8 mouse cellular contexts compared by ENCODE assay signal in the genomic region with DNA sequence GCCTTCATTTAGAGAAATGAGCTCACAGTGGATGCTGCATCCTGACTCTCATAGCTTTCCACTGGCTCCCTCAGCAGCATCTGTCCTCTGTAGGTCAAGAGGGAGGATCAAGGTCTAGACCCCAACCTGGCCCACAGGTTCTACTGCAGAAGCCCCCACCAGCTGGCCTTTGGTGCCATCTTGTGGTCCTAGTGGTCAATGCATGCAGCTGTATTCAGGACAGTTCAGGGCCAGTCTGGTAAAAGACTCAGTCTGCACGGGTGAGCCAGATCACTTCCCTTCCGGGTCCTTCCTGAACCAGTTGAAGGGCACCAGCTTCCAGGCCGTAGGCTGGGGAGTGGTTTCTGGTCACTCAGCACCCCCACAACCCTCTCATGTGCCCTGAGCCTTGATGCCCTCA. TPM values are rescaled to one million over a fixed set of nuclear protein-coding genes. Genes with fewer than 3 reads are reported as not detected.
DNase-seq lines count a peak whose midpoint lies in the region; ATAC-seq and TF ChIP-seq lines count a peak whose summit lies in the region.

No protein-coding gene starts in this region.

- no peak overlapping the region for H3K27ac ChIP-seq in bone marrow, adult 2 months (ENCODE audit: control insufficient read depth, insufficient read depth, low read depth, low read length, poor library complexity)
- H3K27ac ChIP-seq in forebrain, postnatal 0 days (ENCODE audit: low read depth, low read length) = no peak overlapping the region
- no peak overlapping the region for H3K27ac ChIP-seq in hindbrain, postnatal 0 days
- no peak overlapping the region for H3K27ac ChIP-seq in midbrain, embryonic 11.5 days (ENCODE audit: low read depth, low read length)

- no peak overlapping the region for H3K9ac ChIP-seq in forebrain, postnatal 0 days
- H3K9ac ChIP-seq in hindbrain, postnatal 0 days (replicated peaks; ENCODE audit: low read length) = no peak overlapping the region
- H3K9ac ChIP-seq in midbrain, embryonic 11.5 days (ENCODE audit: low read length) = no peak overlapping the region

- no peak for ATAC-seq in CD4-positive, CD25-positive, alpha-beta regulatory T cell, adult 4 months
- ATAC-seq in forebrain, postnatal 0 days = peak; percentile 51
- ATAC-seq in hindbrain, postnatal 0 days = peak; percentile 80
- ATAC-seq in midbrain, embryonic 11.5 days (ENCODE audit: low FRiP score) = peak; percentile 69; the same call in 1 of the 2 replicates

- peak; percentile 56 for TF ChIP-seq CTCF in bone marrow, adult 2 months (IDR thresholded peaks at IDR 0.05; ENCODE audit: control insufficient read depth, insufficient read depth, low read length)
- peak; percentile 93 for TF ChIP-seq CTCF in forebrain, postnatal 0 days (IDR thresholded peaks at IDR 0.05; ENCODE audit: low read depth)
- TF ChIP-seq CTCF in hindbrain, postnatal 0 days (IDR thresholded peaks at IDR 0.05; ENCODE audit: low read depth) = peak; percentile 98

- no peaks in the 10 kb centered on the region for H3K4me1 ChIP-seq in bone marrow, adult 2 months (ENCODE audit: control insufficient read depth, insufficient read depth, low read length)
- no peaks in the 10 kb centered on the region for H3K4me1 ChIP-seq in forebrain, postnatal 0 days (ENCODE audit: insufficient read depth)
- no peaks in the 10 kb centered on the region for H3K4me1 ChIP-seq in hindbrain, postnatal 0 days (ENCODE audit: insufficient read depth, low read length)
- no peaks in the 10 kb centered on the region for H3K4me1 ChIP-seq in midbrain, embryonic 11.5 days (ENCODE audit: control insufficient read depth, insufficient read depth, low read length)

- H3K4me2 ChIP-seq in forebrain, postnatal 0 days (ENCODE audit: low read depth) = no peak overlapping the region
- H3K4me2 ChIP-seq in hindbrain, postnatal 0 days (ENCODE audit: low read depth, low read length) = no peak overlapping the region
- H3K4me2 ChIP-seq in midbrain, embryonic 11.5 days = no peak overlapping the region

- H3K27me3 ChIP-seq in forebrain, postnatal 0 days (ENCODE audit: insufficient read depth, low read length) = no peaks in the 10 kb centered on the region
- H3K27me3 ChIP-seq in hindbrain, postnatal 0 days (ENCODE audit: insufficient read depth, low read length) = no peaks in the 10 kb centered on the region
- H3K27me3 ChIP-seq in midbrain, embryonic 11.5 days (ENCODE audit: control insufficient read depth, insufficient read depth, low read length) = no peaks in the 10 kb centered on the region

- 1% methylated on average over 3 of the region's 3 CpGs for WGBS in bone marrow, adult 2 months
- WGBS in forebrain, postnatal 0 days = 16% methylated on average over 3 of the region's 3 CpGs
- 13% methylated on average over 3 of the region's 3 CpGs for WGBS in hindbrain, postnatal 0 days
- WGBS in midbrain, embryonic 11.5 days = 33% methylated on average over 3 of the region's 3 CpGs

- H3K4me3 ChIP-seq in bone marrow, adult 2 months (replicated peaks; ENCODE audit: control insufficient read depth, low read depth, low read length) = no peak overlapping the region
- no peak overlapping the region for H3K4me3 ChIP-seq in forebrain, postnatal 0 days (ENCODE audit: low read depth, low read length)
- H3K4me3 ChIP-seq in hindbrain, postnatal 0 days (ENCODE audit: low read length) = no peak overlapping the region
- no peak overlapping the region for H3K4me3 ChIP-seq in midbrain, embryonic 11.5 days (ENCODE audit: low read depth, low read length)

- H3K9me3 ChIP-seq in forebrain, postnatal 0 days (ENCODE audit: low read length) = no peaks in the 10 kb centered on the region
- H3K9me3 ChIP-seq in hindbrain, postnatal 0 days (ENCODE audit: low read length) = no peaks in the 10 kb centered on the region
- H3K9me3 ChIP-seq in midbrain, embryonic 11.5 days (ENCODE audit: control insufficient read depth, low read length) = no peaks in the 10 kb centered on the region

- no peaks in the 10 kb centered on the region for H3K36me3 ChIP-seq in forebrain, postnatal 0 days (ENCODE audit: insufficient read depth)
- no peaks in the 10 kb centered on the region for H3K36me3 ChIP-seq in hindbrain, postnatal 0 days (ENCODE audit: insufficient read depth, low read length)
- no peaks in the 10 kb centered on the region for H3K36me3 ChIP-seq in midbrain, embryonic 11.5 days (ENCODE audit: control insufficient read depth, insufficient read depth, low read length)

- no peak for TF ChIP-seq POLR2A in bone marrow, adult 2 months (IDR thresholded peaks at IDR 0.05; ENCODE audit: borderline replicate concordance, control insufficient read depth, low read depth, low read length)

- peak; percentile 32 for DNase-seq in CD4-positive, CD25-positive, alpha-beta regulatory T cell, adult 2 months (ENCODE audit: low read depth, low spot score)
- DNase-seq in forebrain, postnatal 0 days = peak; percentile 73
- peak; percentile 86 for DNase-seq in hindbrain, postnatal 0 days (ENCODE audit: low spot score)
- peak; percentile 74 to 77 for DNase-seq in left cerebral cortex, adult 18-20 months (ENCODE audit: low spot score in 2 of 2)
- DNase-seq in midbrain, embryonic 11.5 days (ENCODE audit: low spot score, missing footprints) = peak; percentile 96
- DNase-seq in spleen, postnatal 36 days (ENCODE audit: low spot score in 2 of 2) = peak; percentile 13 to 15

RNA-seq across cellular contexts. Expression of a gene that starts 10.7 kb away (rescaled TPM):
- not detected for polyA plus RNA-seq in CD4-positive, CD25-positive, alpha-beta regulatory T cell, adult 4 months (2017; shearing (Covaris generic))
- polyA plus RNA-seq in bone marrow, adult 2 months (2011; ENCODE audit: insufficient read depth, insufficient read length, low replicate concordance, missing spikeins) = not detected in 2 replicates
- total RNA-seq in forebrain, postnatal 0 days (2014; rRNA removed) = 1.0 and 2.0 TPM in 2 replicates
- polyA plus RNA-seq in forebrain, postnatal 0 days (2015; fragmentation: Nextera tagmentation; extraction: Ambion mirVana) = 0.64 and 0.94 TPM in 2 replicates
- 2.3 and 2.5 TPM in 2 replicates for total RNA-seq in hindbrain, postnatal 0 days (2014; rRNA removed)
- polyA plus RNA-seq in hindbrain, postnatal 0 days (2015; fragmentation: Nextera tagmentation; extraction: Ambion mirVana) = 0.84 and 1.2 TPM in 2 replicates
- total RNA-seq in left cerebral cortex, adult 18-20 months (2021) = 1 to 10 TPM in 1 of 2 experiments, under 1 TPM in 1; 0.75 to 1.1 TPM
- not detected in 2 replicates for polyA plus RNA-seq in midbrain, embryonic 11.5 days (2014; fragmentation: Nextera tagmentation; extraction: Ambion mirVana)

RNA-seq across cellular contexts. Expression of a gene that starts 53.4 kb away (rescaled TPM):
- not detected for polyA plus RNA-seq in CD4-positive, CD25-positive, alpha-beta regulatory T cell, adult 4 months (2017; shearing (Covaris generic))
- polyA plus RNA-seq in bone marrow, adult 2 months (2011; ENCODE audit: insufficient read depth, insufficient read length, low replicate concordance, missing spikeins) = not detected in 2 replicates
- 3.3 and 4.8 TPM in 2 replicates for total RNA-seq in forebrain, postnatal 0 days (2014; rRNA removed)
- 2.5 and 2.9 TPM in 2 replicates for polyA plus RNA-seq in forebrain, postnatal 0 days (2015; fragmentation: Nextera tagmentation; extraction: Ambion mirVana)
- total RNA-seq in hindbrain, postnatal 0 days (2014; rRNA removed) = 5.7 and 7.4 TPM in 2 replicates
- polyA plus RNA-seq in hindbrain, postnatal 0 days (2015; fragmentation: Nextera tagmentation; extraction: Ambion mirVana) = 2.3 and 3.2 TPM in 2 replicates
- total RNA-seq in left cerebral cortex, adult 18-20 months (2021) = 1 to 10 TPM in 1 of 2 experiments, under 1 TPM in 1; 0.49 to 1.2 TPM
- polyA plus RNA-seq in midbrain, embryonic 11.5 days (2014; fragmentation: Nextera tagmentation; extraction: Ambion mirVana) = 0.12 TPM in 1 of 2 replicates, not detected in the other

Comparison
In these comparisons a context has a peak if more than half of its experiments do, and no peak if none do; other contexts are left out.
1. DNase-seq: peak in every context shown above with its lines; median percentile 96 in midbrain, embryonic 11.5 days; 86 in hindbrain, postnatal 0 days; 76 in left cerebral cortex, adult 18-20 months; 73 in forebrain, postnatal 0 days; 32 in CD4-positive, CD25-positive, alpha-beta regulatory T cell, adult 2 months; 14 in spleen, postnatal 36 days.